Comparison of ENCODE assay signal across 15 mouse cellular contexts in genomic region chr2:163450668-163451295, GRCm38 (mm10). TPM values are rescaled to one million over a fixed set of nuclear protein-coding genes. Genes with fewer than 3 reads are reported as not detected.
A peak's percentile ranks its signal among the peaks of the same experiment; 100 is the strongest.
DNase-seq lines count a peak whose midpoint lies in the region; ATAC-seq and TF ChIP-seq lines count a peak whose summit lies in the region.
"Had no signal": no experiment of that assay in that cellular context is flagged by ENCODE, and none has a peak within 500 bp of the region (broad histone marks: within the 10 kb centered on the region; RNA-seq: fewer than 3 reads in every experiment).

No protein-coding gene starts in this region.

- peak; percentile 56 for DNase-seq in cerebellum, adult 11-12 months
- no peak for DNase-seq in cerebellum, postnatal 4 days (ENCODE audit: low spot score in 2 of 2)
- peak; percentile 53 for DNase-seq in layer of hippocampus, adult 11-12 months (ENCODE audit: low spot score)
- DNase-seq in layer of hippocampus, adult 9-10 months (ENCODE audit: low spot score): no peak
- peak; percentile 71 for DNase-seq in forebrain, postnatal 0 days
- DNase-seq in right cerebral cortex, adult 2 months (ENCODE audit: low spot score in 2 of 2): peak; percentile 59 to 60
- DNase-seq in embryo, embryonic 10 days (ENCODE audit: low spot score): no peak
- no peak for DNase-seq in embryo, embryonic 10.5 days (ENCODE audit: low spot score)
- DNase-seq: adrenal gland, postnatal 36 days; kidney, adult 9 months; liver had no signal

- no peaks in the 10 kb centered on the region for H3K9me3 ChIP-seq in forebrain, postnatal 0 days (ENCODE audit: low read length)
- H3K9me3 ChIP-seq: heart, embryonic 15.5 days had no signal

- peak; percentile 66 for ATAC-seq in forebrain, postnatal 0 days

- H3K36me3 ChIP-seq in forebrain, postnatal 0 days (ENCODE audit: insufficient read depth): peaks cover 64% of the 10 kb centered on the region
- H3K36me3 ChIP-seq: heart, embryonic 15.5 days had no signal

- no peaks in the 10 kb centered on the region for H3K4me1 ChIP-seq in forebrain, postnatal 0 days (ENCODE audit: insufficient read depth)
- H3K4me1 ChIP-seq: heart, embryonic 15.5 days had no signal

- no peak for TF ChIP-seq CTCF in forebrain, postnatal 0 days (IDR thresholded peaks at IDR 0.05; ENCODE audit: low read depth)

- H3K4me2 ChIP-seq in forebrain, postnatal 0 days (ENCODE audit: low read depth): no peak overlapping the region
- H3K4me2 ChIP-seq: heart, embryonic 15.5 days had no signal

- H3K27ac ChIP-seq in forebrain, postnatal 0 days (ENCODE audit: low read depth, low read length): no peak overlapping the region
- H3K27ac ChIP-seq: heart, embryonic 15.5 days had no signal

- no peak overlapping the region for H3K9ac ChIP-seq in forebrain, postnatal 0 days
- H3K9ac ChIP-seq: heart, embryonic 15.5 days had no signal

- WGBS in forebrain, postnatal 0 days: 51% methylated on average over 6 of the region's 6 CpGs

- H3K27me3 ChIP-seq in forebrain, postnatal 0 days (ENCODE audit: insufficient read depth, low read length): no peaks in the 10 kb centered on the region

- no peak overlapping the region for H3K4me3 ChIP-seq in forebrain, postnatal 0 days (ENCODE audit: low read depth, low read length)
- H3K4me3 ChIP-seq: heart, embryonic 15.5 days had no signal

RNA-seq across cellular contexts. Expression of gene Gdap1l1, which starts 12.5 kb away (rescaled TPM):
- 95.2 and 106 TPM in 2 replicates for total RNA-seq in forebrain, postnatal 0 days (2014; rRNA removed)
- 123 and 134 TPM in 2 replicates for polyA plus RNA-seq in forebrain, postnatal 0 days (2015; fragmentation: Nextera tagmentation; extraction: Ambion mirVana)
- total RNA-seq: megakaryocyte progenitor cell, adult 5-6 weeks had no signal

RNA-seq across cellular contexts. Expression of gene Fitm2, which starts 21.6 kb away (rescaled TPM):
- total RNA-seq in forebrain, postnatal 0 days (2014; rRNA removed): 16.2 and 25.8 TPM in 2 replicates
- polyA plus RNA-seq in forebrain, postnatal 0 days (2015; fragmentation: Nextera tagmentation; extraction: Ambion mirVana): 8.9 and 11.7 TPM in 2 replicates

RNA-seq across cellular contexts. Expression of gene Oser1, which starts 26.3 kb away (rescaled TPM):
- 25.2 and 26.6 TPM in 2 replicates for total RNA-seq in forebrain, postnatal 0 days (2014; rRNA removed)
- 52.4 and 57.3 TPM in 2 replicates for polyA plus RNA-seq in forebrain, postnatal 0 days (2015; fragmentation: Nextera tagmentation; extraction: Ambion mirVana)

RNA-seq across cellular contexts. Expression of gene R3hdml, which starts 41.3 kb away (rescaled TPM):
- 0.85 and 1.1 TPM in 2 replicates for total RNA-seq in forebrain, postnatal 0 days (2014; rRNA removed)
- 0.56 and 0.60 TPM in 2 replicates for polyA plus RNA-seq in forebrain, postnatal 0 days (2015; fragmentation: Nextera tagmentation; extraction: Ambion mirVana)
- total RNA-seq: adrenal gland, postnatal 36 days; megakaryocyte progenitor cell, adult 5-6 weeks had no signal
- polyA plus RNA-seq: embryonic facial prominence, embryonic 11.5 days; heart, embryonic 15.5 days; urinary bladder, adult 2 months had no signal

RNA-seq across cellular contexts. Expression of gene Jph2, which starts 53.0 kb away (rescaled TPM):
- 0.69 and 1.9 TPM in 2 replicates for total RNA-seq in forebrain, postnatal 0 days (2014; rRNA removed)
- polyA plus RNA-seq in forebrain, postnatal 0 days (2015; fragmentation: Nextera tagmentation; extraction: Ambion mirVana): 0.40 and 0.82 TPM in 2 replicates
- total RNA-seq: megakaryocyte progenitor cell, adult 5-6 weeks had no signal

Comparison
In these comparisons a context has a peak if more than half of its experiments do, and no peak if none do; other contexts are left out.
1. DNase-seq: peak in cerebellum, adult 11-12 months (single experiment), layer of hippocampus, adult 11-12 months (single experiment), forebrain, postnatal 0 days (single experiment) and right cerebral cortex, adult 2 months (2 of 2); none in cerebellum, postnatal 4 days (0 of 2), layer of hippocampus, adult 9-10 months (single experiment), embryo, embryonic 10 days (single experiment) and embryo, embryonic 10.5 days (single experiment).